Mouse (Mus musculus): Measurements from ENCODE around the gene Hoxa2.

Gene Hoxa2

GRCm38 (mm10) chr6:52202362-52203120, 37.9 kb upstream of the Hoxa2 start:
- in situ Hi-C loops (cut with MboI, MseI): no loop called here

- in situ Hi-C loops (cut with MboI, MseI): no loop called here
Observed at GRCm38 (mm10) chr6:52201269-52201668, 36.6 kb upstream of the Hoxa2 start.

GRCm38 (mm10) chr6:52200751-52201250, 36.2 kb upstream of the Hoxa2 start:
- in situ Hi-C loops (cut with MboI, MseI): no loop called here

- in situ Hi-C loops (cut with MboI, MseI): no loop called here
Observed at GRCm38 (mm10) chr6:52200073-52200750, 35.6 kb upstream of the Hoxa2 start.

GRCm38 (mm10) chr6:52197271-52197670, 32.6 kb upstream of the Hoxa2 start:
- in situ Hi-C loops (cut with MboI, MseI): no loop called here

- in situ Hi-C loops (cut with MboI, MseI): no loop called here
Observed at GRCm38 (mm10) chr6:52196811-52197210, 32.2 kb upstream of the Hoxa2 start.

DNA sequence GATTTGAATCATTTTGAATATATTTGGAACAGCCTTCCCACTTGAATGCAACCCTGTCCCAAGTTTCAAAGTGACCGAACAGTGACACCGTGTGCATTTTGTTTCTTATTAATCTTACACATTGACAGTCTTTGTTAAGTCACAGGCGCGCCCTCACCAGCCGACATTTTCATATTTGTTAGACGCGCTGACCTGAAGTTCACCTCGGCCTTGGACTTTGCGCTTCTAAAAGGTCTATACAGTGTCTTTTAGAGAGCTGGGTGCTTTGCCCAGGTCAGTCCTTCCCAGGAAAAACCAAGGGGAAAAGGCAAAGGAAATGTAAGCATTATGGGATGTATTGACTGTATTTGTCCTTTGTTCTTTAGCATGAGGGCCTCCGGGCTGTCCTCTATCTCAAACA, 30.1 kb upstream of the Hoxa2 start:
- in situ Hi-C loops (cut with MboI, MseI): no loop called here

DNA sequence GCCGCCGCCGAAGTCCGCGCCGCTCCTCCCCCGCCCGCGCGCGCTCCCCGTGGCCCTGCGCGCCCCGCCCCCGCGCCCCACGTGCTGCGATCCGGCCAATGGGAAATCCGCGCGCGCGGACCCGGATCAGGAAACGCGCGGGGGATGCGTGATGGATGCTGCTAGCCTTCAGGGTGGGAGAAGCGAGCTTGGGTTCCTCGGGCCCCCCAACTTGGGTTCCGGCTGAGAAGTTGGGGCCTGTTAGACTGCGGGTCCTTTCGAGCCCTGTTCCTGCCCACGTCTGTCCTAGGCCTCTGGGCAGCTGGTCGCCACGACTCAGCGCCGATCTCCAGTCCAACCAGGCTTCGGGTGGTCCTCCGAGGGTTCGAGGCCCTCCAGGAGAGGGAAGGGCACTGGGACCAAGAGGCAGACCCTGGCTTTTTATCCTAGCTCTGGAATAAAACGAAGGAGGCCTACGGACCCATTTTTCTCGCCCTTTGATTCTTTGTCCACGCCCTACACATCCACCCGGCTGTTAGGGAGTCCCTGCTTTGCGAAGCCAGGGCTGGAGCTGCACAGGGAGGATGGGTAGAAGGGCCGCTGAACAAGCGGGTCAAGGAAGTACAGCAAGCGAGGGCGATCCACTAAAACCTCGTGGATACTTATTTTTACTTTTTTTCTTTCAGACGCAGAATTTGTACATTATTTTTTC, 27.4 kb upstream of the Hoxa2 start:
- in situ Hi-C loops (cut with MboI, MseI): no loop called here

GRCm38 (mm10) chr6:52190906-52191810, 26.5 kb upstream of the Hoxa2 start, which contains the start of gene Hoxa4:
Gene Hoxa4 (minus strand): TSS chr6:52191753.
- in situ Hi-C loops (cut with MboI, MseI): no loop called here

GRCm38 (mm10) chr6:52190410-52190809, 25.8 kb upstream of the Hoxa2 start:
- in situ Hi-C loops (cut with MboI, MseI): no loop called here

- in situ Hi-C loops (cut with MboI, MseI): no loop called here
Observed at GRCm38 (mm10) chr6:52189909-52190308, 25.3 kb upstream of the Hoxa2 start.

DNA sequence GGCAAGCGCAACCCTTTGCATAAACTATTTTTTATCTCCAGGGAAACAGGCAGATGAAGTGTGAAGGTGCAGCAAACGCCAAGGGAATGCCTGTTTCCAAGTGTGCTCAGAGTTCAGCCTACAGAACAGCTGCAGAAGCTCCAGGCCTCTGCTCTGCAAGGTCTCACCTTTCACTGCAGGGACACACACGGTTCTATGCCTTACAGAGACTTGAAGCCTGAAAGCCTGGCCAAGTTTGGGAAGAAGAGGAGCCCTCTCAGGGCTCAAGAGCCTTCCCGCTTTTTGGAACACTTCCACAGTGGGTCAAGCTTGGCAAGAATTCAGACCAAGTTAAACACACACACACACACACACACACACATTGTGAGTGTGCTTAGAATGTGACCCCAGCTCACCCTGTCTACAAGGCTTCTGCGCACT, 24.6 kb upstream of the Hoxa2 start:
- in situ Hi-C loops (cut with MboI, MseI): no loop called here

DNA sequence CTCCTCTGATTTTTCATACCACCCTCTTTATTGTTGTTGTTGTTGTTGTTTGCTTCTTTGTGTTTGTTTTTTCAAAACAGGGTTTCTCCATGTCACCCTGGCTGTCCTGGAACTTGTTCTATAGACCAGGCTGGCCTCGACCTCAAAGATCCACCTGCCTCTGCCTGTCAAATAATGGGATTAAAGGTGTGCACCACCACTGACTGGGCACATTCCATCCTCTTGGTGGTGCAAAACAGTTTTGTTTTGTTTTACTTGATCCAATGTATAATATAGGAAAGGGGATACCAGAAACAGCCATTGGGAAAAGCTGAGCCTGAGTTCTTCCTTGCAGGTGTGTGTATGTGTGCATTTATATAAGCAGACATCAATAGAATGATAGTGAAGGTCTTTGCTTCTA, 21.9 kb upstream of the Hoxa2 start:
- in situ Hi-C loops (cut with MboI, MseI): no loop called here

DNA sequence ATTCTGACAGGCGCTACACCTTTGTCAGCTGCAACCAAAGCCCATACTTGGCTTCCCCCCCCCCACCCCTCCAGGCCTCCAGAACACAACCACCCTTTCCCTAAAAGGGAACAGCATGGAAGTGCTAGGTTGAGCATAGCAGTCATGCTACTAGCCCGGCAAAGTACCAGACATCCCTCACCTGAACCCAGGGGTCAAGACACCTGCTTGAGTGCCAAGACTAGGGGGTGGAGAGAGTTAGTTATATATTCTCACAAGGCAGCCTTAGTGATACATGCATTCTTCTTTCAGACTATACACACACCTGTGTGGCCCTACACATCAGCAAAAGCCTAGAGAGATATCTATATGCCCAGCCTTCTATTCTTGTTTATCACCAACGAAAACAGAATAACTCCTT, 21.2 kb upstream of the Hoxa2 start:
- in situ Hi-C loops (cut with MboI, MseI): no loop called here

- in situ Hi-C loops (cut with MboI, MseI): no loop called here
Observed at GRCm38 (mm10) chr6:52185222-52185621, 20.6 kb upstream of the Hoxa2 start.

DNA sequence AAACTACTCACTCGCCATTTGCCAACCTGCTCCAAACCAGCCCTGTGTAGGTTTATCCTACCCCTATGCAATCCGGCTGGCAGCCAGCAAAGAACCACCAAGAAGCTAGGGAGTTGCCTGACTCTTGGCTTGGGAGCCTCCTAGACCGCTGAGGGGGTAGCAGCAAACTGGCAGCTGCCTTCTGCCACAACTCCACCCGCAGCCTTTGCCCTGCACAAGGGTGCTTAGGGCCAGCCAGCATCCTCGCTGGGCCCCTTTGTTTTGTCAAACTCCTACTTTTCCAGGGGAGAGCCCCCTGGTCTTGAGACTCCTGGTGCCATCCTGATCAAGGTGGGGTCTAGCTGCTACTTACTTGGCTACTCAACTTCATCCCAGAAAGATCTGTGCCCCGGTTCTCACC, 20.0 kb upstream of the Hoxa2 start:
- in situ Hi-C loops (cut with MboI, MseI): no loop called here

DNA sequence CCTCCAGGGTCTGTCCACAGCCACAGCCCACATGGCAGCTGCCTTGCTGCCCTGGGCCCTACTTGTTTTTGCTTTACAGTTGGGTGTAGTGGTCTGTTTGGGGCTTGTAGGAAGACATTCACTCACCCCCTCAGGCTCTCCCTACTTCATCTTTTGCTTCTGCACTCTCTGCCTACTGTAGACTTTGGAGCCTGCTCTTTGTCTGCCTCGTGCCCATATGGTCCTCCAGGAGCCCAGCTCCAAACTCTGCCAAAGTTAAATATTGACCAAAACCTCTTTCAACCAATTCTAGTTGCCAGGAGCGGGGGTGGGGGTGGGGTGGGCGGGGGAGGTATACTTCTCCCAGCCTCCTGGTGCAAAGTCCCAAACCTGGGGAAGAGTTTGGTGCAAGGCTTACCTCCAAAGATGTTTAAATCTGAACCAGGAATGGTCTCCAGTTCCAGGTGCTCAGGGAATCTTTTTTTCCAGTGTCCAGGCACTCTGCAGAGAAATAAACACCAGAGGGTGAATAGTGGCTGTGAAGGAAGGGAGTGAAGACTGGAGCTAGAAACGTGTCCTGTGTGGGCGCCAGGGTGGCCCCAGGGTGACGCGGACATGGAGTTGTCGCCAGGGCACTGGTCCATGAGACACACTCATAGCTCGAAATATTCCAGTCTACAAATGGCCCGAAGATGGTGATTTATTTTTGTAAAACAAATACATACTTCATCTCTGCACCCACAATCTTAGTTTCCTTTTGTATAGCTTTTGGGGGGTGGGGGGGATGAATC, 18.9 kb upstream of the Hoxa2 start:
- in situ Hi-C loops (cut with MboI, MseI): no loop called here

DNA sequence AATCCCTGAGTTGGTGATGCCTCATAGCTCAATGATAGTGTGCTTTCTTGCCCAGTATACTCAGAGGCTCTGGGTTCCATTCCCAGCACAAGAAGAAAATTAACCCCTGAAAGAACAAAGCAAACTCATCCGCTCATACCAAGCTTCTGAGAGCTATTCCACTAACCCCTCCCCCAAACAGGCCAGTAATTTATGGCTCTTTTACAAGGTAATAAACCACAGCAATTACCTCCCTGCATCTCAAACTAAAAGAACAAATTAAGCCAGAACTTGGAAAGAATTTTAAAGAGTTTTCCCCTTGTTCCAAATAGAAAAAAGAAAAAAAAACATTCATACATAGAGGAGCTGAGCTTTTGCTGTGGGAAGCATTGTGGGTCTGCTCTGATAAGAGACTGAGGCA, 18.2 kb upstream of the Hoxa2 start:
- in situ Hi-C loops (cut with MboI, MseI): no loop called here

- in situ Hi-C loops (cut with MboI, MseI): no loop called here
Observed at GRCm38 (mm10) chr6:52182030-52182429, 17.4 kb upstream of the Hoxa2 start.

DNA sequence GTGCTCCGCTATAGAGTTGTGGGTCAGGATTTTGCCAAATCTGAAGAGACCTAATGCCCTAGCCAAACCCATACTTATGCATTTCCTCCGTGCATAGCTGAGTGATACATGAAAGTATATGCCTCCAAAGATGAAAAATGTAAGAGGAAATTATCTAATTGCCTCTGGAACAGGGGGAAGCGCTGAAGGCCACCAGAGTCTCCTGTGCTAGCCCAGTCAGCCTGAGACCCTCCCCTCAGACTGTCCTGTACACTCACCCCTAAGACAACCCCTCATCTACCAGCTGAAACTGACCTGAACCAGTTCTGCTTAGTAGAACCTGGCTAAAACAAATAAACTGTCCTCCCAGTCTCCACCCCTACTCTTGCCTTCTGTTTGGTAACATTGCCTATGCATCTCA, 16.1 kb upstream of the Hoxa2 start:
- in situ Hi-C loops (cut with MboI, MseI): no loop called here

All from T-helper 1 cell (primary cell).